Mouse (Mus musculus): ENCODE data around the gene Tbk1. TPM values are rescaled to one million over a fixed set of nuclear protein-coding genes. Genes with fewer than 3 reads are reported as not detected.

Tbk1 gene
- polyA plus RNA-seq, 1 experiment from 2014 or later = 30.1 TPM

- Histone ChIP-seq H3K27me3 (replicated peaks) (no peaks in the 10 kb centered on the region), H3K4me3 (replicated peaks) (peak overlapping the region; percentile 27), H3K27ac (no peak overlapping the region), H3K36me3 (no peaks in the 10 kb centered on the region), H3K9ac (no peak overlapping the region), H3K4me2 (peak overlapping the region; percentile 56), H3K4me1 (no peaks in the 10 kb centered on the region), H3K9me3 (no peaks in the 10 kb centered on the region)
- ATAC-seq (ENCODE audit: insufficient read depth, low FRiP score, low read depth) = peak; percentile 70
- 11% methylated on average over 32 of the region's 32 CpGs for WGBS
Observed at GRCm38 (mm10) chr10:121533137-121533872, 53.3 kb downstream of the Tbk1 start.

- no peak overlapping the region for H3K4me3 ChIP-seq (replicated peaks)
- no peak for ATAC-seq (ENCODE audit: insufficient read depth, low FRiP score, low read depth)
Observed at GRCm38 (mm10) chr10:121531541-121531940, 55.0 kb downstream of the Tbk1 start.

GRCm38 (mm10) chr10:121530365-121531003, 56.1 kb downstream of the Tbk1 start:
- ATAC-seq (ENCODE audit: insufficient read depth, low FRiP score, low read depth) = no peak
- H3K27me3 ChIP-seq (replicated peaks) = no peaks in the 10 kb centered on the region
- WGBS = 83% methylated on average over 8 of the region's 8 CpGs
- H3K4me3 ChIP-seq (replicated peaks) = no peak overlapping the region
- H3K4me1 ChIP-seq = no peaks in the 10 kb centered on the region
- H3K36me3 ChIP-seq = no peaks in the 10 kb centered on the region
- no peak overlapping the region for H3K9ac ChIP-seq
- no peak overlapping the region for H3K4me2 ChIP-seq
- H3K27ac ChIP-seq = no peak overlapping the region
- no peaks in the 10 kb centered on the region for H3K9me3 ChIP-seq

More at GRCm38 (mm10) chr10:121531541-121531940, 55.0 kb downstream of the Tbk1 start:
- H3K4me2 ChIP-seq = no peak overlapping the region
- no peak overlapping the region for H3K27ac ChIP-seq
- H3K9me3 ChIP-seq = no peaks in the 10 kb centered on the region
- WGBS = 67% methylated on average over 5 of the region's 5 CpGs
- H3K36me3 ChIP-seq = no peaks in the 10 kb centered on the region
- no peak overlapping the region for H3K9ac ChIP-seq
- H3K4me1 ChIP-seq = no peaks in the 10 kb centered on the region
- no peaks in the 10 kb centered on the region for H3K27me3 ChIP-seq (replicated peaks)

- H3K4me2 ChIP-seq = no peak overlapping the region
- H3K9me3 ChIP-seq = no peaks in the 10 kb centered on the region
- no peak overlapping the region for H3K4me3 ChIP-seq (replicated peaks)
- no peaks in the 10 kb centered on the region for H3K36me3 ChIP-seq
- no peak overlapping the region for H3K9ac ChIP-seq
- no peak for ATAC-seq (ENCODE audit: insufficient read depth, low FRiP score, low read depth)
- no peaks in the 10 kb centered on the region for H3K27me3 ChIP-seq (replicated peaks)
- no peak overlapping the region for H3K27ac ChIP-seq
- 96% methylated on average over 1 of the region's 1 CpGs for WGBS
- no peaks in the 10 kb centered on the region for H3K4me1 ChIP-seq
Observed at GRCm38 (mm10) chr10:121529261-121529660, 57.3 kb downstream of the Tbk1 start.

- Histone ChIP-seq H3K27me3 (replicated peaks) (no peaks in the 10 kb centered on the region), H3K27ac (no peak overlapping the region), H3K4me2 (no peak overlapping the region), H3K4me1 (no peaks in the 10 kb centered on the region), H3K36me3 (no peaks in the 10 kb centered on the region), H3K9me3 (no peaks in the 10 kb centered on the region), H3K9ac (no peak overlapping the region), H3K4me3 (replicated peaks) (no peak overlapping the region)
- WGBS = 49% methylated on average over 3 of the region's 3 CpGs
- no peak for ATAC-seq (ENCODE audit: insufficient read depth, low FRiP score, low read depth)
Observed at GRCm38 (mm10) chr10:121528470-121528869, 58.1 kb downstream of the Tbk1 start.

GRCm38 (mm10) chr10:121527114-121527513, 59.5 kb downstream of the Tbk1 start:
- Histone ChIP-seq H3K27ac (no peak overlapping the region), H3K4me1 (no peaks in the 10 kb centered on the region), H3K9me3 (no peaks in the 10 kb centered on the region), H3K36me3 (no peaks in the 10 kb centered on the region), H3K4me3 (replicated peaks) (no peak overlapping the region), H3K4me2 (no peak overlapping the region), H3K9ac (no peak overlapping the region), H3K27me3 (replicated peaks) (no peaks in the 10 kb centered on the region)
- 82% methylated on average over 6 of the region's 6 CpGs for WGBS
- ATAC-seq (ENCODE audit: insufficient read depth, low FRiP score, low read depth) = no peak

- 20% methylated on average over 12 of the region's 12 CpGs for WGBS
- Histone ChIP-seq H3K4me1 (peaks cover 6% of the 10 kb centered on the region), H3K27me3 (replicated peaks) (no peaks in the 10 kb centered on the region), H3K9me3 (no peaks in the 10 kb centered on the region), H3K4me2 (no peak overlapping the region), H3K27ac (peak overlapping the region; percentile 77), H3K36me3 (no peaks in the 10 kb centered on the region), H3K9ac (no peak overlapping the region), H3K4me3 (replicated peaks) (no peak overlapping the region)
- peak; percentile 84 for ATAC-seq (ENCODE audit: insufficient read depth, low FRiP score, low read depth)
Observed at GRCm38 (mm10) chr10:121520923-121521585, 65.5 kb downstream of the Tbk1 start.

- no peak overlapping the region for H3K27ac ChIP-seq
- no peak overlapping the region for H3K4me2 ChIP-seq
- WGBS = 50% methylated on average over 2 of the region's 2 CpGs
- H3K4me1 ChIP-seq = peaks cover 8% of the 10 kb centered on the region
- H3K4me3 ChIP-seq (replicated peaks) = no peak overlapping the region
- no peaks in the 10 kb centered on the region for H3K36me3 ChIP-seq
- no peak overlapping the region for H3K9ac ChIP-seq
- no peak for ATAC-seq (ENCODE audit: insufficient read depth, low FRiP score, low read depth)
- H3K27me3 ChIP-seq (replicated peaks) = no peaks in the 10 kb centered on the region
- no peaks in the 10 kb centered on the region for H3K9me3 ChIP-seq
Observed at GRCm38 (mm10) chr10:121519710-121520109, 66.9 kb downstream of the Tbk1 start.

GRCm38 (mm10) chr10:121516008-121516600, 70.5 kb downstream of the Tbk1 start:
- peak; percentile 41 for ATAC-seq (ENCODE audit: insufficient read depth, low FRiP score, low read depth)
- Histone ChIP-seq H3K27me3 (replicated peaks) (no peaks in the 10 kb centered on the region), H3K27ac (no peak overlapping the region), H3K9ac (no peak overlapping the region; the same call in 1 of the 2 replicates), H3K4me3 (replicated peaks) (no peak overlapping the region), H3K9me3 (no peaks in the 10 kb centered on the region), H3K4me2 (peak overlapping the region; percentile 24; the same call in 1 of the 2 replicates), H3K4me1 (peaks cover 5% of the 10 kb centered on the region), H3K36me3 (no peaks in the 10 kb centered on the region)
- 25% methylated on average over 18 of the region's 18 CpGs for WGBS

- no peaks in the 10 kb centered on the region for H3K27me3 ChIP-seq (replicated peaks)
- ATAC-seq (ENCODE audit: insufficient read depth, low FRiP score, low read depth) = peak; percentile 65
- peak overlapping the region; percentile 63 for H3K27ac ChIP-seq
- no peaks in the 10 kb centered on the region for H3K36me3 ChIP-seq
- peak overlapping the region; percentile 1; the same call in 1 of the 2 replicates for H3K4me3 ChIP-seq (replicated peaks)
- peak overlapping the region; percentile 37 for H3K4me2 ChIP-seq
- WGBS = 17% methylated on average over 24 of the region's 24 CpGs
- no peak overlapping the region for H3K9ac ChIP-seq
- H3K9me3 ChIP-seq = no peaks in the 10 kb centered on the region
- peaks cover 27% of the 10 kb centered on the region for H3K4me1 ChIP-seq
Observed at GRCm38 (mm10) chr10:121509751-121510643, 76.6 kb downstream of the Tbk1 start.
